Mouse (Mus musculus): ENCODE measurements at regions not wholly inside any gene's neighbourhood (a gene's known extent, or its start where the extent isn't known, plus 50 kb on each side); places are given as distances from the start of the nearest gene placed in this dataset.

DNA sequence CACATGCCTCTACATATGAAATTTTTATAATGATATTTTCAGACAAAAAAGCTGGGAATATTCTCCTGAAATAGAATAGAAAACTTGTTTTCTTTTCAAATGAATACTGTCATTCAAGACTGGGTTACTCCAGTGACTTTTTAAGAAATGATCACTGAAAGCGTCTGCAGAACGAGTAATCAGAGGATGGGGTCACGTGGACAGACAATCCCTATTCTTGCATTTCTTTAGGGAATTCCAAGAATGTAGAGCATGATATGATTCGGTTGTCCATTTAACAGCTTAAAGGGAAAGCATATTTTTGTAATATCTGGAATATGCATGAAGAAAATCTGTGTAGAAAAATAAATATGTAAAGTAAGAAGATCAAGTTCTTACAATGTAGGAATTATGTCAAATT lies 65.6 kb downstream of the 4933402N22Rik start:
- in situ Hi-C loops (cut with MboI, MseI), result no loop called here

DNA sequence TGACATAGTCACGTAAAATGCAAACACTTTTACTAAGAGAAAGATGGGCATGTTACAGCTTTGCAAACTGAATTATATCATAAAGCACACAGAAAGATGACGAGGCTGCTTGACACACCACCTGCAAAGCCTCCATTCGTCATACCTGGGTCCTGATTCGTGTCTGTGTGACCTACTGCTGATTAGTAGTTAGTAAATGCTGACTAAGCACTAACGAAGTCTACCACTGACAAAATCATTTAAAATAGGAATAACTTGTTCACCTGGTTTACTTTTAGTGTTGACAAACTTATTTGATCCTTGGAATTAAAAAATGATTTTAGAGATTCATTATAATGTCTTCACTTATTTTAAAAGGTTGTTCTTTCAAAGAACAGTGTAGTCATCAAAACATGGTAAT lies 71.3 kb downstream of the 4933402N22Rik start:
- in situ Hi-C loops (cut with MboI, MseI), result loop anchor here (5.0 kb wide), 1 partner anchor 63 kb away; no protein-coding TSS in a partner anchor

DNA sequence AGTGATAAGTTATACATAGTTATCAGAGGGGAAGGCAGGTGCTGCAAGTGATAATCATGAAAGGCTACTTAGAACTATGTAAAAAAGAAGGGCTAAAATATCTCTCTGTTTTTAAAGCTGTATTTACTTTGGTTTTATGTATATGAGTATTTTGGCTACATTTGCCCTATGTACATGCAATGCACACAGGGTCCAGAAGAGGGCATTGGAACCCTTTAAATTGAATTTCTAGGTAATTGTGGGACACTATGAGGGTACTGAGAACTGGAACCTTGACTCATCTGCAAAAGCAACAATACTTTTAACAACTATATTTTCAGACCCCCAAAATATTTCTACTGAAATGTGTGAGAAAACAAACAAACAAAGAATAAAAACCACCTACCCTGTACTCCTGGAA lies 82.9 kb downstream of the 4933402N22Rik start:
- in situ Hi-C loops (cut with MboI, MseI), result no loop called here

DNA sequence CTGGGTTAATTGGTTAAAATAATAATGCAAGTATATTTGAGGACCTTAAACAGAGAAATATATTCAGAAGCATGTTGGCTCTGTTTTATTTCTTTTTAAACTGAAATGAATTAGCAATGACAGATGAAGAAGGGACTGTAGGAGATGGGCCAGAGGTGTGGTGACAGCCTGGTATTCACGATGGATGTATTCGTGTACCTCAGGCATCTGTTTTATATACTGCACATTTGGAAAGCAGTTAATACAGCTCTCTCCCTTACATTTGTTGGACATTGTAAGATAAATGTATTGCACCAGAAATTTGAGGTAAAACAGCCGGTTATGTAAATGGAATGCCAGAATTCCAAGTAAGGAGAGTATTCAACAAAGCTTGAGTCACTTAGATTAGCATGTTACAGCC lies 88.6 kb downstream of the 4933402N22Rik start:
- in situ Hi-C loops (cut with MboI, MseI), result no loop called here

DNA sequence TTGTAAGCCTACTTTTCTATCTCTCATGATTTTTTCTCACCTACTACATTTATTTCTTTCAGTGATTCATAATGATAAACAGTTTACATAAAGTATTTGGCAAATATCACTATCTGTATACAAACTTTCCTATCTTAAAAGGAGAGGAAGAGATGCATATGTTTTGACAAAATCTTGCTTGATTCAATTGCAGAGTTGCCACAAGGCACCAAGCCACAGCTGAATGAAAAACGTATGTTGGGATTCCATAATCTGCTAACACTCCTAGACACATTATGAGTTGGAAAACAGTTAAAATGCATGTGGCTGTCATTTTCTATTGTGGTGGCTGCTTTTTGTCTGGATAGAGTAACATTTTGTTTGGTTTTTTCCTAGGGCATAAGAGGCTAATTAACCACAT lies 98.5 kb downstream of the 4933402N22Rik start:
- in situ Hi-C loops (cut with MboI, MseI), result no loop called here

DNA sequence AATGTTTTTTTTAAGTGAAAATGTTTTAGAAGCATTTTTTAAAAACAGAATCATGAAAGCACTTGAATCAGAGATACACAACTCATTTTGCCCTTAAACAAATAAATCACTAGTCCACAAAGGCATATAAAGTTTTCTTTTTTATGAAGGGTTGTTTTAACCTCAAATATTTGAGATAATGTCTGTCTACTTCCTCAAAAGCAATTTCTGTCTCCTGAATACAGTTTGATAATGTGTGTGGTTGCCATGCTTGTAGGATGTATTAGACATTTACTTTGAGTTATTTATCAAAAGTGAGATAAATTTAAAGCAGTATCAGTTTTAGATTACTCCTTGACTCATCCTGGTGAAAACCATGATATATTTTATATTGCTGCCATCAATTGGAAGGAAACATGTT lies 102.6 kb downstream of the 4933402N22Rik start:
- in situ Hi-C loops (cut with MboI, MseI), result no loop called here

DNA sequence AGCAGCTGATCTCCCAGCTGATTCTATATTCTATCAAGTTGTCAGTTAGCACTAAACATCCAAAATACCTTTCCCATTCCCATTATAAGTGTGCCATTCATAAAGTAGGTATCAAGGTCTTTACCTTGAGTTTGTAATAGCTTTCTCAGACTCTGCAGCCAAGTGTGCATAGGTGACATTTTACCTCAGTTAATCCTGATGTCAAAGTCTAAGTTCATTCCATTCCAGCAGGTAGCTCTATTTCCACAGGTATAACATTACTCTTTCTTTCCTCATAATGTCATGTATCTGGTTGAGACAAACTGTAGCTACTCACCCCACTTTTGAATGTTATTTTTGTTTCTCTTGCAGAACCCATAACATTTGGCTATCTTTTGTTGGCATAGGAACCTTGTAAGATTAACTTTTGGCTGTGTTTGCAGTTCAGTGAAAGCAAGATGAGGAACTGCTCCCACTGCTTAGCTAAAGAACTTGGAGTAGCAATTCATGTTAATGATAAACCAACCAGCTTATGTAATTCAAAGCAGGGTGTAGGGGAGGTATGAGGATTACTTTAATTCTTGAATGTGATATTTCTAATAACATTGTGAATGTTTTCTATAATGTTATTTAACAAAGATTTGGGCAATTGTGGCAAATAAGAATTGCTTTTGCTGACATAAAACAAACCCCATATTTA lies 107.0 kb downstream of the 4933402N22Rik start:
- in situ Hi-C loops (cut with MboI, MseI), result loop anchor here (25.0 kb wide), 1 partner anchor 1612 kb away; no protein-coding TSS in a partner anchor

DNA sequence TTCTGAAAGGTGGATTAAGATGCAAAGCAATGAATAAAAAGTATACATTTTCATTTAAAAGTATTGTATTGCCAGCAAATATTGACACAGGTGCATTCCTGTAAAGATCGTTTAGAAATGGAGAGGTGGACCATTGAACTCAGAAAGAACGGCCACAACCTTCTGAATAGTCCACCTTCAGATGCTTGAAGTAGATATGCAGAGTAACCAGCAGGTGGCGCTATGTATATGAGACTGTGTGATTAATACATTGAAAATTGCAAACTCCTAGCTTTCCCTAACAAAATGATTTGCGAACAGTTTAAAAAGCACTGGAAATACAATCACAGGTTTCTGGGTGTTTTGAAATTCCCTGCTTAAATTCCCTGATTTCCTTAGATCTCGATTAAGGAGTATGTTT lies 112.2 kb downstream of the 4933402N22Rik start:
- in situ Hi-C loops (cut with MboI, MseI), result loop anchor here (25.0 kb wide), 1 partner anchor 1607 kb away; no protein-coding TSS in a partner anchor

DNA sequence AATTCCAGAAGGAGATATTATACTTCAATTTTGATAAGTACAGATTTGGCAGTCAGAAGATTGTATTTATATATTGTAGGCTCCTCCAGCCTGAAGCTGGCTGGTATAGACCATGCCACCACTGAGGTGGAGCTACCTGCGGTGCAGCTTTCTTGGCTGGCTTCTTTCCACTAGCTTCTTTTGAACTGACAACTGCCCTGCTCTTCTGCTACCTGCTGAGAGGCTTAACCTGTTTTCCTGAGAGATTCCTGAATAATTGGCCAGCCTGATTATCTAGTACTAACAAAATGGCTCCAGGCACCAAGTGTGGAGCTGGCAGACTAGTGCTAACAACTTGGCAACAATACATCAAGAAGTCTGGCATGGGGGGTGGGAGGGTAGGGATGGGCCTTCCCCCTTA lies 132.0 kb downstream of the 4933402N22Rik start:
- in situ Hi-C loops (cut with MboI, MseI), result loop anchor here (5.0 to 25.0 kb wide), 2 partner anchors 63 to 1587 kb away; no protein-coding TSS in a partner anchor

DNA sequence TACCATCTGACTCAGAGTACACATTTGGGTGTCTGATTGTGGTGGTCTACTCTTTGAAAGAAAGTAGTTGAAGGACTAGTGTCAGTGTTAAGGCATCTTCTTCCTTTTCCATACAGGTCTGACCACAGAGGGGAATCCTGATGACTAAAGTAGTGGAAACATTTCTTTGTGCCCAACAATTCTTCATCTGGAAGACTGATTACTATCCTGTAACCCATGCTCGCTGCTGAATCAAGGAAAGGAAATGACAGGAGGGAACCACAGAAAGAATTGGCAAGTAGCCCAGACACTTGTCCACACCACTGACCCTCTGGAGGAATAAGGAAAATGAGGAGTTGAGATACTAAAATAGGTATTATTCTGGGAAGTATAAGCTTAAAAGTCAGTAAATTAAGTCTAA lies 162.3 kb downstream of the 4933402N22Rik start:
- in situ Hi-C loops (cut with MboI, MseI), result no loop called here

DNA sequence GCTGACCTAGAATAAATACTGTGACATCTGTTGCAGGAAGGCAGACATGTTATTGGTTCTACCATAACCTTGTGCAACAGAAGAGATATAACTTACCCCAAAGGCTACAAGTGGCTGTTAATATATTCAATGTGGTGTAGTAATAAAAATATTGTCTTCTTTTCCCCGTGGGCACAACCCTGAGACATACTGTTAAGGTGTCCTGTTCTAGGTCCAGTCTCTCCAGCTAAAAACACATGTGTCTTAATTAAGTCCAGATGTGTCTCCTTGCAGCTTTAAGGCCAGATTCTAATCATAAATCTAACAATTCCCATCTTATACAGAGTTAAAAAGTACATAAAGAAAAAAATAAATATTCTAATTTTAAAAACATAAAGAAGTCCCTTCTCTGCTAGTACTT lies 175.8 kb downstream of the 4933402N22Rik start:
- in situ Hi-C loops (cut with MboI, MseI), result no loop called here

DNA sequence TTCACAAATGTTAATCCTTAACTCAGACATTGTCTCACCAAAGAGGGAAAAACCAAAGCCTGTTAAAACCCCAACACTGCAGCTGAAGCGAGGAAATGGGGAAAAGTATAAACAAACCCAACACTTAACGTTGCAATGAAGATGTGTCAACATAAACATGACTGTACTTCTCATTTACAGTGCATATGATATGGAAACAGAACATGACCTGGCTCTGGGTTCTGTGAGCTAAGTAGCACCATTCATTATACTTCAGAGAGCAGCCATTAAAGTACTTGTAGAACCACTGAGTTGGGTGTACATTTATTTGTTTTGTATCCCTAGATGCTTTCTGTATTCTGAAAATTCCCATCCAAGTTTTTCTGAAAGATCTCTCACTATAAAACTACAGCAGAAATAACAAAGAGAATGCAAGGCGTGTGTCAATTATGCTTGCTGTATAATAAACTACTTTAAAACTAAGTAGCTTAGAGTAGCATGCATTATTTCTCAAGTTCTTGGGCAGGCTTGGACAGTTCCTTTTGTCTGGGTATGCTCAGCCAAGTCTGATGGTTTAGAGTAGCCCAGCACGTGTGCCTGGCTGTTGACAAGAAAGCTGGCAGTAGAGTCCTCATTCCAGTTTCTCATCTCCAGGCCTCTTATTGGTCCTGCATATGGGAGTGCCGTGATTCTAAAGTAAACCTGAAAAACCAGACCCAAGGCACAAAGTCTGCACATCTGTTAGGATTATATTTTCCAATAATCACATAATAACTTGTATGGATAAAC lies 198.9 kb downstream of the 4933402N22Rik start:
- in situ Hi-C loops (cut with MboI, MseI), result no loop called here

DNA sequence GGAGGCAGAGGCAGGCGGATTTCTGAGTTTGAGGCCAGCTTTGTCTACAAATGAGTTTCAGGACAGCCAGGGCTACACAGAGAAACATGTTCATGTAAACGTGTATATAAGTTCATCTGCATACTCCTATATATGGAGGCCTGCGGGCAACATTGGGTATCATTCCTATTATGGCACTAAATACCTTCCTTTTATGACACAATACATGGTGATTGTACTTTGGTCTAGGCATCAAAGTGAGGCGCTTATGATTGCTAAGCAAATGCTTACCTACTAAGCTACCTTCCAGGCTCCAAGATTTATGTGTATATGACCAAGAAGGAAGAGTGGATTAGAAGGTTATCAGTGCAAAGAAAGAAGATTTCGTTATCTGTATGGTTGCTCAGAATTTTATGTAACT lies 207.1 kb downstream of the 4933402N22Rik start:
- in situ Hi-C loops (cut with MboI, MseI), result no loop called here

DNA sequence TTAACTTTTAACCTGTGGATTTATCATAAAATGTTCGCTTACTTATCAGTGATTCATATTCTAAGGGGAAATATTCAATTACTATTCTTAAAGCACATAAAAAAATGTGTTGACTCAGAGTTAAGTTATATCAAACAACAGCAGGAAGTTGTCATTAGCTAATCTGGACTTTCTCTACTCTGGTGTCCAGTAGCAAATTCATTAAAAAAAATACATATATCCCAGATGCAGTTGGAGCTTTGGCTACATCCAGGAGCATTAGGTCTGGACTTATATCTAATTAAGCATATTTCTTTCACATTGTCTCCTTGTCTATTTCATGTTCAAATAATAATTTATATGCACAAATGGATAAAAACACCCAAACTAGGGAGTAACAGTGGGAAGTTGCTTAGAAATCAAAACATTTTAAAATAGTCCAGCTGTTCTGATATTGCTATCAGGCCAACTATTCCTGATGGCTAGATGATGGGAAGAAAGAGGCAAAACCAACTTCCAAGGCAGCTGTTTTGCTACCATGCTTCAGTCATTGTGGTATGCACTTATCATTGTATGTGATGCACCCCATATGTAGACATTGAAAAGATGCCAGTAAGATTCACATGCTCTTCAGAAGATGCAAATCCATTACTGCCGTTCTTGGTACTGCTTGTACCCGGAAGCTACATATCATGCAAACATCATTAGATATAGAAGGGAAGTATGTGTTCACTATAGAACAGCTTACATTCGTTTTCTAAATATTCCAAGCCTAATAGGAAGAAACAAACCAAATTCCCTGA lies 209.8 kb downstream of the 4933402N22Rik start:
- in situ Hi-C loops (cut with MboI, MseI), result no loop called here

DNA sequence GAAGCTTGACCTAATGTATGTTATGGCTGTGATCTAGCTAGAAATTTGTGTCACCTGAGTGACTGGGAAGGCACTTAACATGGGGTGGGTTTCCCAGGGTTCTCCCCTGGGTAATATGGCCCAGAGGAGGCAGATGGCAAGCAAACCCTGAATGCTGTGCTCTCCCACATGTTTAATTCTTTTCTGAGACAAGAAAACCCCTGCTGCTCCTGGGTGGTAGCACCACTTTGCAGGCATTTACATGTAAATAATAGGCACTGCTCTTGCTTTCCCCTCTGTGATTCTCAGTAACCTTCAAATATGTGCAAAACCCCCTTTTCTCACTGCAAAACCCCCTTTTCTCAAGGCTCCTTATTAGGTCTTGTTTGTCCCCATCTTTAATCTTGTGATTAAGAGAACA lies 221.1 kb downstream of the 4933402N22Rik start:
- in situ Hi-C loops (cut with MboI, MseI), result no loop called here

DNA sequence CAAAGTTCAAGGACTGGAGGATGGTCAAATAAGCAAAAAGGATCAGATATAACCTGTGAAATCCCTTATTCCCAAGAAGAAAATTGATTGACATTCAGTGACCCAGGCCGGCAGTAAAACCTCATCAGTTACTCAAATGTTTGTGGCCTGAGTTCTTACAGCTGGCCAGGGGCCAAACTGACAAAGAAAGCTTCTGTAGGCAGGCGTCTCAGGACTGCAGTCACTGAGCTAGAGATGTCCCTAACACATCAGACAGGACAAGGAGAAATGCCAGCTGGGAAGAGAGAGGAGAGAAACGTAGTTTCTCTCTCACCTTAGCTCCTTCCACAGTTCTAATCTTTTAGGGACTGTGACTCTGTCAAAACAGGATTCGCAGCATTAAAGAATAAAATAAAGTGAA lies 229.9 kb upstream of the Sema3d start:
- in situ Hi-C loops (cut with MboI, MseI), result no loop called here

DNA sequence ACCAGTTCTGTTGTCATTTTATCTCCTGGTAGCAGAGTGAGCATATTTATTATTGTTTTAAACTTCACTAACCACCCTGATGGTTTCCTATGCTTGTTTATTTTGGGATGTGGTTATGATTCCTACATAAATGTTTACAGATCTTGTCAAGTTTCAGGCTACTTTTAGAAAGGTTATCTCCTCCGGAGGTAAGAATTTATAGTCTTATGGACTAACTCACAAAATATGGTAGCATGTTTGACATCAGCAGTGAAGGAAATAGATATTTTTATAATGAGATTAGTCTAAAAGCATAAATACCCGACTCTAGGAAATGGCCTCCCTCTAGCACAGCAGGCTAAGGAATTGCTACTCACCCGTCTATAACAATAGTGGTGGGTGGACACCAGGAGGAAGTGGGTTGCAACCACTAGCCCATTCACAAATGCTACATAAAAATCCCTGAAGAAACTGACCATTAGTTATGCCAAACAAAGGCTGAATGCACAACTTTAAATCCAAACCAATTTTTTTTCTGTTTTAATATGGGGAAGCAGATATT lies 228.6 kb upstream of the Sema3d start:
- in situ Hi-C loops (cut with MboI, MseI), result no loop called here

DNA sequence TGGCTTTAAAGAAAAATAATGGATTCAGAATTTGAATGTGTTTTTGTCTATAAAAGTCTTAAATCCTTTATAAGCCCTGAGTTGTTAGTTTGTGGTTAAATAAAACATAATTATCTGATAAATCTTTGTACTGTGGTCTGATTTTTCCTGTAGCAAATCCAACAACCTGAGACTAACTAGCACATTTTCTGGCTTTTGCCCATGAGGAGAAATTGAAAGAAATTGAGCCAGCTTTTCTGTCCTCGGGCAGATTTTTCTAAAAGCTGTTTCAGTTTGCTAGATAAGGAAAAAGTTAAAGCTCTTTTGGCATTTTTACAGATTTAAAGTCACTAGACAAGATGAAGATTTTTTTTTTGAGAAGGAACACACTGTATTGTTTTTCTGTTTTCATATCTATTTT lies 191.5 kb upstream of the Sema3d start:
- in situ Hi-C loops (cut with MboI, MseI), result no loop called here

DNA sequence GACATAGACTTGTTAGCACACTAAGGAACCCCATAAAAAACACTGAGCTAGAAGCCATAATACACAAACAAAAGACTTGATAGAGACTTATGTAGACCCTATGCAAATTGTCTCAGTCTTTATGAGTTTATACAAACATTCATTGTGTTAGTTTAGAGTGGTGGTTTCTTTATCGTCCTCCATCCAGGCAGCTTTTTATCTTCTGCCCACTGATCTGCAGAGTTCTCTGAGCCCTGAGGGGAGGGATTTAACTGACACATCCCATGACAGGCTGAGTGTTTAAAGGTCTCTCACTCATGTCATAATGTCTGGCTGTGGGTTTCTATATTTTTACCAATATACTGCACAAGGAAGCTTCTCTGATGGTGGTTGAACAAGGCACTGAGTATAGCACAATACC lies 175.7 kb upstream of the Sema3d start:
- in situ Hi-C loops (cut with MboI, MseI), result no loop called here

DNA sequence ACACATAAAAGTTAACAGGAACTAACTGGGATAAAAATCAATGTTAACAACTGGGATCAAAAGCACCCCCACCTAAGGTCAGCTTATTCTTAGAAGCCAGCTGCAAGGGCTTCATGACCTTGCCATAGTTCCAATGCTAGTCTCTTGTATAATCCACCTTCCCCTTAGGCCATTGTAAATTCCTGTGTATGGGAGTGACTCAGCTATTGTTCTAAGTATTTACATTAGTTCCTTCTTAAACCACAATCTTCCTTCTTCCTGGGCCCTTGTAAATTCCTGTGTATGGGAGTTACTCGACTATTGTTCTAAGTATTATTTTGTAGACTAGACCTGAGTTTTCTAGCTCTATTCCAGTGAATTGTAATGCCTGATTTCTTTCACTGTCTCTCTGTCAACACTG lies 173.6 kb upstream of the Sema3d start:
- in situ Hi-C loops (cut with MboI, MseI), result no loop called here

DNA sequence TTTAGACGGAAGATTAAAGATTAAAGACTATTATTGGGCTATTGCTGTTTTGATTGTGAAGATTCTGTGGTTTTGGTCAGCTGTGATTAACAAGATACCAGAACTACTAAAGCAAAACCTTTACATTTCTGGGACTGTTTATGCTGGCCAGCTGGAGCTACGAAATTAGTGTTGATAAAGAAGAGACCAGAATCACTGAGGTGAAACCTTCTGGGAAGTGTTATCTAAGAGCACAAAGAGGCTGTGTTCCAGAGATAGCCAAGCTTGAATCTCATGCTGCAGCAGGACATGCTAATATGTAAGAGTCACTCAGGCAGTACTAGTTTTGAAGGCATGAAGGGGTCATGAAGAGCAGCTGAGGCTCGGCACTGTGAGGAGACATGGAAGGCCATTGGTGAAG lies 169.7 kb upstream of the Sema3d start:
- in situ Hi-C loops (cut with MboI, MseI), result no loop called here
